Mouse (Mus musculus): ENCODE results near the gene Hmcn1. TPM values are rescaled to one million over a fixed set of nuclear protein-coding genes. Genes with fewer than 3 reads are reported as not detected.
A peak's percentile ranks its signal among the peaks of the same experiment; 100 is the strongest.

The Hmcn1 gene
- total and polyA plus RNA-seq, 2 experiments from 2014 or later, result 0.80 to 6.3 TPM

DNA sequence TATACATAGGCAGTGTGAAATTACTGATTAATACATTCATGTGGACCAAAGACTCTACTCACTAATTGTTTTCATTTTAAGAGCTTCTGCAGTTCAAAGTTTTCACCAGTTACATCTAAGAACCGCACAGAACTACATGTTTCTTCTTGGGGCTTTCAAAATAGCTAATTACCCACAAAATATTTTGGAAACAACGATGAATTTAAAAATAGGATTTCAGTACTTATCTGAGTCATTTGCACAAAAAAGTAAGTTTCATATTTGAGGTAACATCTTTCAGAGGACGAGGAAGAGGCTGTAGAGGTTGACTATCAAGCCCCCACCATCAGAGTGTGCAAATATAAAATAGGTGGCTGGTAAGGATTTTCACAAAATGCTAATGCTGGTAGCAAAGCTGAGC is 295.5 kb downstream of the Hmcn1 start:
- no peaks in the 10 kb centered on the region for H3K27me3 ChIP-seq (ENCODE audit: insufficient read depth, low read length)
- no peaks in the 10 kb centered on the region for H3K4me1 ChIP-seq (ENCODE audit: insufficient read depth, low read length)
- no peak overlapping the region for H3K27ac ChIP-seq
- H3K9me3 ChIP-seq (ENCODE audit: low read length), result no peaks in the 10 kb centered on the region
- H3K4me2 ChIP-seq (ENCODE audit: low read depth, low read length), result no peak overlapping the region
- no peak overlapping the region for H3K9ac ChIP-seq (replicated peaks; ENCODE audit: low read length)
- DNase-seq (ENCODE audit: low spot score) (no peak), ATAC-seq (no peak)
- no peaks in the 10 kb centered on the region for H3K36me3 ChIP-seq (ENCODE audit: insufficient read depth, low read length)
- 94% methylated on average over 3 of the region's 3 CpGs for WGBS
- no peak for TF ChIP-seq CTCF (IDR thresholded peaks at IDR 0.05; ENCODE audit: low read depth)
- H3K4me3 ChIP-seq (ENCODE audit: low read length), result no peak overlapping the region

DNA sequence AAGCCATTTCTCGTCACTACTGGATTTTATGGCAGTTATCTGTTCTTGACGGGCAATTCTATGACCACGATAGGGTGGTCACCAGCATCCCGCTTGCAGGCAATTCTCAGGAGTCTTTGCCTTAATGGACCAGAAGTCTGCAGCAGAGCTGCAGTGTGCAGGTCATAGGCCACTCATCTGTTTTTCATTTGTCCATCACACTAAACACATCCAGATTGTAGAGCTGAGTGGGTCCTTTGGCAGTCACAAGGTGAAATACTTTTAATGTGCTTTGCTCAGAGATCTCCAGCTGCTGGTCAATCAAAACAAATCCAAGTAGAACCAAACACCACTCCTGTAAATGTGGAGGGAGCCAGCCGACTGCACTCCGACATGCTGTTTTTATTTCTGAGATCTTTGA is 311.2 kb downstream of the Hmcn1 start:
- 84% methylated on average over 6 of the region's 6 CpGs for WGBS
- DNase-seq (ENCODE audit: low spot score), result no peak
- Histone ChIP-seq H3K4me1 (ENCODE audit: insufficient read depth, low read length) (no peaks in the 10 kb centered on the region), H3K9ac (replicated peaks; ENCODE audit: low read length) (no peak overlapping the region), H3K27ac (peak overlapping the region; percentile 4; the same call in 1 of the 2 replicates), H3K36me3 (ENCODE audit: insufficient read depth, low read length) (no peaks in the 10 kb centered on the region), H3K4me2 (ENCODE audit: low read depth, low read length) (no peak overlapping the region), H3K9me3 (ENCODE audit: low read length) (no peaks in the 10 kb centered on the region), H3K27me3 (ENCODE audit: insufficient read depth, low read length) (no peaks in the 10 kb centered on the region), H3K4me3 (ENCODE audit: low read length) (no peak overlapping the region)
- no peak; the same call in 1 of the 2 replicates for ATAC-seq
- TF ChIP-seq CTCF (IDR thresholded peaks at IDR 0.05; ENCODE audit: low read depth), result no peak

DNA sequence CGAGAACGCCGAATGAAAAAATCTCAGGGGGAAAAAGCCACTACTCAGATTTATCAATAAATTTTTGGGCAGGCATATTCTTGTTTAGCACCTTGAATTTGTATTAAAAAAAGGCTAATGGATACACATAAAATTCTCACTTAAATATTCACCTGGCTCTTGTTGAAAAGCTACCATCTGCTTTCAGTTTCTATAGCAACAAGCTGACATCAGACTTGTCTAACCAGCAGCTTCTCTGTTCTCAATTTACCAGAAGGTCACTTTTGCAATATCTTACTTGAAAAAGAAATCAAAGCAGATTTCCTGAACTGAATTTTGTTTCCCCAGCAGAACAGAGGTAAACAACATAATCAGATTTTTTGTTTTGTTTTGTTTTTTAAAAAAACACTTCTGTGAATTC is 311.8 kb downstream of the Hmcn1 start:
- H3K27ac ChIP-seq, result peak overlapping the region; percentile 4; the same call in 1 of the 2 replicates
- WGBS, result 72% methylated on average over 3 of the region's 3 CpGs
- no peak for TF ChIP-seq CTCF (IDR thresholded peaks at IDR 0.05; ENCODE audit: low read depth)
- DNase-seq (ENCODE audit: low spot score) (peak; percentile 37), ATAC-seq (0 out of 2 replicates have a peak, but pooled peaks have one; percentile 24)
- H3K4me2 ChIP-seq (ENCODE audit: low read depth, low read length), result peak overlapping the region; percentile 3; the same call in 1 of the 2 replicates
- H3K36me3 ChIP-seq (ENCODE audit: insufficient read depth, low read length), result no peaks in the 10 kb centered on the region
- no peak overlapping the region for H3K9ac ChIP-seq (replicated peaks; ENCODE audit: low read length)
- 0 out of 2 replicates have a peak overlapping the region, but pooled peaks have one; percentile 6 for H3K4me3 ChIP-seq (ENCODE audit: low read length)
- H3K9me3 ChIP-seq (ENCODE audit: low read length), result no peaks in the 10 kb centered on the region
- H3K4me1 ChIP-seq (ENCODE audit: insufficient read depth, low read length), result no peaks in the 10 kb centered on the region
- no peaks in the 10 kb centered on the region for H3K27me3 ChIP-seq (ENCODE audit: insufficient read depth, low read length)

DNA sequence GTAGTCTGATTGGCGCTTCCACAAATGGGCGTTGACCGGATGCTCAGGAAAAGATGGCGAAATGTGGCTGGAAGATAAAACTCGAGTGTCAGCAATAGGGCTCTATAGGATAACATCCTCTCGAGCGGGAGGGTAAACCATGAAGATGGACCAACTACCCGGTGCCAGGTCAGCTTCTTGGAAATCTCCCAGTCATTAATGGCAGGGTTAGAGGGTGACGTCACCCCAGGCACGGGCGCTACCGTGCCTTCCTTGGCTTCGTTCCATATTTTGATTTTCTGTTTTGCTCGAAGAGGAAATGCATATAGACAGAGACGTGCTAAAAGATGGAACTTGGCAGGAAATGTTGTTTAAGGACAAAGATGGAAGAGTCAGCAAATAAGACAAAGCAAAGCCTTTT is 312.2 kb downstream of the Hmcn1 start:
- no peak overlapping the region for H3K9ac ChIP-seq (replicated peaks; ENCODE audit: low read length)
- no peaks in the 10 kb centered on the region for H3K9me3 ChIP-seq (ENCODE audit: low read length)
- TF ChIP-seq CTCF (IDR thresholded peaks at IDR 0.05; ENCODE audit: low read depth), result no peak
- 62% methylated on average over 15 of the region's 15 CpGs for WGBS
- no peaks in the 10 kb centered on the region for H3K27me3 ChIP-seq (ENCODE audit: insufficient read depth, low read length)
- peak overlapping the region; percentile 4; the same call in 1 of the 2 replicates for H3K27ac ChIP-seq
- H3K4me1 ChIP-seq (ENCODE audit: insufficient read depth, low read length), result no peaks in the 10 kb centered on the region
- DNase-seq (ENCODE audit: low spot score), result peak; percentile 52
- peak overlapping the region; percentile 3; the same call in 1 of the 2 replicates for H3K4me2 ChIP-seq (ENCODE audit: low read depth, low read length)
- ATAC-seq, result peak; percentile 66; the same call in 1 of the 2 replicates
- no peaks in the 10 kb centered on the region for H3K36me3 ChIP-seq (ENCODE audit: insufficient read depth, low read length)
- 0 out of 2 replicates have a peak overlapping the region, but pooled peaks have one; percentile 6 for H3K4me3 ChIP-seq (ENCODE audit: low read length)

DNA sequence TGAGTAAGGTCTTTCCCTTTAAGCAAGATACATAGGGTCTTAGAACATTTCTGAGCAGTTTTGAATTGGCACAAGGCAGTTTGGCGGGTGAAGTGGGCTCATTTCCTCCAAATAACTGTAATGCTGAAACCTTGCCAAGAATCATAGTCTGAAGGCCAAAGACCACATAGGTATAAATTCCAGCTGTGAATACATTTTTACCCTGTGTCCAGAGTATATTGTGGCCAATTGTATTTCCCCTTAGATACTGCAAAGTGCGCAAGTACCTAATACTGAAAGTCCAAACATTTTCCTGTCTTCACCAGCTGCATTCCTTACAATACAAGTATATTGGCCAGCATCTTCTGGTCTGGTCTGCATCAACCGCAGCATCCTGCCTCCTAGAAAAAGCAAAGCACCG is 312.9 kb downstream of the Hmcn1 start:
- peak overlapping the region; percentile 4; the same call in 1 of the 2 replicates for H3K27ac ChIP-seq
- H3K4me1 ChIP-seq (ENCODE audit: insufficient read depth, low read length), result no peaks in the 10 kb centered on the region
- 76% methylated on average over 4 of the region's 4 CpGs for WGBS
- TF ChIP-seq CTCF (IDR thresholded peaks at IDR 0.05; ENCODE audit: low read depth), result no peak
- H3K27me3 ChIP-seq (ENCODE audit: insufficient read depth, low read length), result no peaks in the 10 kb centered on the region
- no peak overlapping the region for H3K4me2 ChIP-seq (ENCODE audit: low read depth, low read length)
- H3K9ac ChIP-seq (replicated peaks; ENCODE audit: low read length), result no peak overlapping the region
- ATAC-seq, result no peak
- no peaks in the 10 kb centered on the region for H3K36me3 ChIP-seq (ENCODE audit: insufficient read depth, low read length)
- H3K4me3 ChIP-seq (ENCODE audit: low read length), result no peak overlapping the region
- H3K9me3 ChIP-seq (ENCODE audit: low read length), result no peaks in the 10 kb centered on the region
- DNase-seq (ENCODE audit: low spot score), result no peak

DNA sequence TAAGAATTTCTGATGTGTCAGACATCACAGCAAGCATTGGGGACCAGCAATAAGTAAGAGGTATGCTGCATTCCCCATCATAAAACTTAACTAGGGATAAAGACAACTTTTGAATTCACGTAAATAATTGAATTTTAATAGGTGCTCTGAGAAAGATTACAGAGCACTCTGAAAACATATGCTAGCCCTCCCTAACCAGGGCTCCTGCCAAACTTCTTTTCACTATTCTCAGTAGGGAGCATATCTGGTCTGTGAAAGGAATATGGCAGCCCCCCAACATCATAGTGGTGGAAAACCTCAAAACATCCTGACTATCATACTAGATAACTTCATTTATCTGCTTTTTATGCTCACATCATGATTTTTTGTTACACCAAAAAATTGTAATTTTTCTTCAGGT is 347.9 kb downstream of the Hmcn1 start:
- Histone ChIP-seq H3K9ac (replicated peaks; ENCODE audit: low read length) (no peak overlapping the region), H3K36me3 (ENCODE audit: insufficient read depth, low read length) (no peaks in the 10 kb centered on the region), H3K4me2 (ENCODE audit: low read depth, low read length) (no peak overlapping the region), H3K4me1 (ENCODE audit: insufficient read depth, low read length) (no peaks in the 10 kb centered on the region), H3K27ac (no peak overlapping the region), H3K4me3 (ENCODE audit: low read length) (no peak overlapping the region), H3K27me3 (ENCODE audit: insufficient read depth, low read length) (no peaks in the 10 kb centered on the region), H3K9me3 (ENCODE audit: low read length) (no peaks in the 10 kb centered on the region)
- 50% methylated on average over 1 of the region's 1 CpGs for WGBS
- TF ChIP-seq CTCF (IDR thresholded peaks at IDR 0.05; ENCODE audit: low read depth), result no peak
- ATAC-seq (no peak), DNase-seq (ENCODE audit: low spot score) (no peak)

DNA sequence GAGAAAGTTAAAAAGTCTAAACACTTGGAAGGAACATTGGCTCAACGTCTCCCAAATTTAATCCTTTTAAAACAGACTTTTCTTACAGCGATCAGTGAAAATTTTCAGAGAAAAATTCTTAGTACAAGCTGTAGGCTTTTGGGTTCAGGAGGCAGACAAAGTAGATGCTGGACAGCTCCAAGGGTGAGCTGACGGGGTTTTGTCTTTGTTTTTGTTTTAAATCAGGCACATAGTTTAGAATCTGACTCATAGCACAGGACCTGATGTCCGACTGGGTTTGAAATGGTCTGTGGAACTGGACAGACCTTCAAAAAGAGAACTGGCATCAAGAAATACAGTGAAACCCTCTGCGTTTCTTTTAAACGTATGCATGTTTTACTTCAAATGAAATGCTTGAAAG is 353.7 kb downstream of the Hmcn1 start:
- Histone ChIP-seq H3K27ac (no peak overlapping the region), H3K4me1 (ENCODE audit: insufficient read depth, low read length) (no peaks in the 10 kb centered on the region), H3K9me3 (ENCODE audit: low read length) (no peaks in the 10 kb centered on the region), H3K4me2 (ENCODE audit: low read depth, low read length) (no peak overlapping the region), H3K27me3 (ENCODE audit: insufficient read depth, low read length) (no peaks in the 10 kb centered on the region), H3K9ac (replicated peaks; ENCODE audit: low read length) (no peak overlapping the region), H3K4me3 (ENCODE audit: low read length) (no peak overlapping the region), H3K36me3 (ENCODE audit: insufficient read depth, low read length) (no peaks in the 10 kb centered on the region)
- TF ChIP-seq CTCF (IDR thresholded peaks at IDR 0.05; ENCODE audit: low read depth), result no peak
- DNase-seq (ENCODE audit: low spot score) (no peak), ATAC-seq (no peak)
- WGBS, result 63% methylated on average over 6 of the region's 6 CpGs

Data from hindbrain, postnatal 0 days (tissue).